Mouse (Mus musculus) frontal cortex, adult 2 months (tissue): ENCODE measurements around the gene Rnf217. TPM values are rescaled to one million over a fixed set of nuclear protein-coding genes. Genes with fewer than 3 reads are reported as not detected.

Experiments
- DNase-seq, 2 experiments: peaks; one replicate each; pipeline ENCODE4 v3.0.0; 2022; ENCODE audit warnings: low spot score in 1 of 2; ENCODE audit errors: extremely low spot score in 1 of 2
- polyA plus RNA-seq: library from polyadenylated mRNA; depleted of rRNA; stranded (reverse); fragments of >200 nt; gene quantifications from 2 replicates; pipeline ENCODE4 v1.2.3, GENCODE M21; 2012; rRNA removed

Gene Rnf217
- polyA plus RNA-seq, 1 experiment = 5.7 TPM

GRCm38 (mm10) chr10:31503542-31504133, 105.3 kb downstream of the Rnf217 start:
- no peak for DNase-seq

- DNase-seq = no peak
Measured at GRCm38 (mm10) chr10:31501644-31502043, 107.3 kb downstream of the Rnf217 start.

GRCm38 (mm10) chr10:31496931-31497330, 112.1 kb downstream of the Rnf217 start:
- DNase-seq = no peak

- no peak for DNase-seq
Measured at GRCm38 (mm10) chr10:31495826-31496225, 113.2 kb downstream of the Rnf217 start.

GRCm38 (mm10) chr10:31494296-31494695, 114.7 kb downstream of the Rnf217 start:
- no peak for DNase-seq

- DNase-seq = no peak
Measured at GRCm38 (mm10) chr10:31467043-31467898, 141.7 kb downstream of the Rnf217 start.

GRCm38 (mm10) chr10:31465840-31466541, 143.0 kb downstream of the Rnf217 start:
- peak in 1 of 2 experiments; percentile 67 for DNase-seq

GRCm38 (mm10) chr10:31465424-31465823, 143.6 kb downstream of the Rnf217 start:
- DNase-seq = no peak

GRCm38 (mm10) chr10:31463044-31463443, 145.9 kb downstream of the Rnf217 start:
- DNase-seq = no peak

- DNase-seq = no peak
Measured at GRCm38 (mm10) chr10:31456806-31457205, 152.2 kb downstream of the Rnf217 start.

- no peak for DNase-seq
Measured at GRCm38 (mm10) chr10:31447083-31447482, 161.9 kb downstream of the Rnf217 start.

- peak; percentile 49 to 88 for DNase-seq
Measured at GRCm38 (mm10) chr10:31445291-31446124, 163.5 kb downstream of the Rnf217 start, which contains the start of gene Tpd52l1. Tpd52l1 (minus strand) TSS chr10:31445958.

GRCm38 (mm10) chr10:31444206-31444605, 164.8 kb downstream of the Rnf217 start:
- DNase-seq = no peak

Other genes with a start within 250 kb of the Rnf217 start
- 35.9 and 41.1 TPM in 2 replicates for gene Tpd52l1, start 163.2 kb downstream of the Rnf217 start, polyA plus RNA-seq